Mouse (Mus musculus) brain, embryonic 14.5 days (tissue): ENCODE data around the gene Ankrd53. TPM values are rescaled to one million over a fixed set of nuclear protein-coding genes. Genes with fewer than 3 reads are reported as not detected.

ENCODE experiments used
- DNase-seq: peaks from one replicate; pipeline ENCODE4 v3.0.0-alpha.2; 2011; ENCODE audit warnings: low read depth
- CTCF ChIP-seq: fragments of 200-500 bp; IDR thresholded peaks from 2 replicates; pipeline ENCODE4 v1.5.1; 2012; ENCODE audit warnings: inconsistent platforms, mild to moderate bottlenecking, moderate library complexity, borderline replicate concordance; ENCODE audit not compliant: insufficient read depth, insufficient read length; ENCODE audit errors: extremely low read depth
- POLR2A ChIP-seq: fragments of 200-500 bp; IDR thresholded peaks from 2 replicates; pipeline ENCODE4 v1.6.1; 2012; ENCODE audit warnings: mild to moderate bottlenecking, inconsistent platforms, borderline replicate concordance; ENCODE audit not compliant: poor library complexity, insufficient read depth, insufficient read length, severe bottlenecking; ENCODE audit errors: extremely low read depth
- polyA plus RNA-seq: library from polyadenylated mRNA; depleted of rRNA; stranded (reverse); fragments of >200 nt; gene quantifications from 2 replicates; pipeline ENCODE4 v1.2.3, GENCODE M21; 2012; rRNA removed

Gene Ankrd53
- not detected in 2 replicates for polyA plus RNA-seq

DNA sequence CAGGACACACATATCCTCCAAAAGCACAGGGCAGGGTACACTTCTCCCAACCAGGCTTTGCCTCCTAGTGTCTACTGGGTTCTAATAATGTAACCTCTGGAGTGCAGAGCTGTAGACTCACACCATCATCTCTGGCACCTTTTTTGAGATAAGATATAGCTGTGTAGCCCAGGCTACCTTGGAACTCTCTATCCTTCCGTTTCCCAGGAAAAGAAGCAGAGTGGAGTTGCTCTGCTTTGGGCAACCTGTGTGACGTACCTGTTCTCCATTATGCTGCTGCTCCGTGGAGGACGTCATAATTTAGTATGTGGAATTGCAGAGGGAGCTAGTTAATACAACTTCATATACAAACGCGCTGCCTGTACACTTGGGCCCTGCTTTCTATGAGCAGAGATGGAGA, at the start of gene Ankrd53:
Ankrd53 (plus strand) TSS at position 301 of the 400 bp plus-strand sequence.
- TF ChIP-seq CTCF (no peak), POLR2A (no peak)

DNA sequence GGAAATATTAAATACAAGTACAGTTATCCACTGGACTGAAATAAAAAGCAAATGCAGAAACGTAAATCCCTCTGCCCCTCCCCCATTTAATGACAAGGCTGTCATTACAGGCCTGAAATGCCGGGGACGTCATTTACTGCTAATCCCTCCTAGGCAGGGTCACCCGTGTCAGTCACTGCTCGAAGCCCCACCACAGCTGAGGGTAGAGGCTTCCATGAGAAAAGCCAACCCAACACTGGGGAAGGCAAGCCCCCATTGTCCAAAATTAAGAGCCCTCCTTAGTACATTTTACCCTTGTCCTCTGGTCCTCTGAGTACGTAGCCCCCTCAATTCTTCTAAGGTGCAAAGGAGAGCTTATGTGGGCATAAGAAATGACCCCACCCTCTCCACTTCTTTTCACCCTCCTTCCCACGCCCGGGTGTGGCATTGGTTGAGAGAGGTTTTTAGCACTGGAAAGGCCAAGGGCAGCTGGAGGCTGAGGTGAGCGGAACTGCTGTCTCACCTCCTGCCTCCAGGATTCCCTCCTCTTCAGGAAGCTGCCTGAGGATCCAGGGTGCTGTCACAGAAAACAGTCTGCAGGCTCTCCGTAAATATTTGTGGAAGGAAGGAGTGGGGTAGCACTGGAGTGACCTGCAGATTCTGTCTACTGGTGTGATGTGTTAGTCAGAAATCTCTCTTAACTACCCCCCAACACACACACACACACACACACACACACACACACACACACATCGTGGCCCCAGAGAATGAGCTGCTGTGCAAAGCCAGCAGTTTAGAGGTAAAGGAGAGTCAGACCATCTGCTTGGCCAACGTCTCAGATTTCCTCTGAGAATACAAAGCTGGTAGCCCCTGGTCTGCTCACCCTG, 48.9 kb upstream of the Ankrd53 start:
- TF ChIP-seq POLR2A = no peak
- TF ChIP-seq CTCF = no peak
- no peak for DNase-seq

More for the DNA sequence above, at the start of gene Ankrd53:
- DNase-seq = no peak

DNA sequence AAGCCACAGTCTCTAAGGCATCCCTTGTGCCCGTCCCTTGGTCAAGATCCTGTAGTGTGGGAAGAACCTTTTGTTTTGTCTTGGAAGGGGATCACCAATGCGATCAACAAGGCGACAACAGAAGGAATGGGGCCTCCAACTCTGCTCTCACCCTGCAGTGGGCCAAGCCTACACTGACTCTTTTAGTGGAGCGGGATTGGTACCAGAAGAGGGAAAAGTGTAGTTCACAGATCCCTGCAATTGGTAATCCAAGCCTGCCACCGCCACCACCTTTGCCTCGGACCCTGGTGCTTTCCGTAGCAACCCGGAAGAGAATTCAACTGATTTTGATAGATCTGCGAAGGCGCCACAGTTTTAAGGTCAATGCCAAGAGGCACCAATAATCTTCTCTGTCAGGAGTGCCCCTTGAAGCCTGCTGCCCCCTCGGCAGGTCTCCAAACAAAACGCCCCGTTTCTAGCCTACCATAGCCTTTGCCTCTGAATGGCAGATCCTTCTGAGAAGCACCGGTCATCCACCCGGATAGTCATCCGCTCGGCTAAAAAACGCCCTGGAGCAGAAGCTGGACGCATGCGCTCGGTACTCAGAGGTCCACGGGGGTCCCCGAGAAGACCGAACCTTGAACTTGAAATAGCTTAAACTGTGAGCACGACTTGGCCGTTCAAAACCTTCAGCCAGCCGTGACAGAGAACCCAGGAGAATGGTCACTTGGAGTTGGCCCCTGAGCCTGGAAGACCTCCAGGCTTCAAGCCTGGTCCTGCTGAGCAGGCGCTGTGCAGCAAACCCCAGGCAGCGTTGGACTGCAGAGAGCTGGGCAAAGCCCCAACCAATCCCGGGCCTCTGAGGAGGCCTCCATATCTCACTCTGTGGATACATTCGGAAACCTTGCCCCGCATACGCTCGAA, 48.0 kb upstream of the Ankrd53 start:
- TF ChIP-seq POLR2A (no peak), CTCF (no peak)
- DNase-seq = peak; percentile 64

DNA sequence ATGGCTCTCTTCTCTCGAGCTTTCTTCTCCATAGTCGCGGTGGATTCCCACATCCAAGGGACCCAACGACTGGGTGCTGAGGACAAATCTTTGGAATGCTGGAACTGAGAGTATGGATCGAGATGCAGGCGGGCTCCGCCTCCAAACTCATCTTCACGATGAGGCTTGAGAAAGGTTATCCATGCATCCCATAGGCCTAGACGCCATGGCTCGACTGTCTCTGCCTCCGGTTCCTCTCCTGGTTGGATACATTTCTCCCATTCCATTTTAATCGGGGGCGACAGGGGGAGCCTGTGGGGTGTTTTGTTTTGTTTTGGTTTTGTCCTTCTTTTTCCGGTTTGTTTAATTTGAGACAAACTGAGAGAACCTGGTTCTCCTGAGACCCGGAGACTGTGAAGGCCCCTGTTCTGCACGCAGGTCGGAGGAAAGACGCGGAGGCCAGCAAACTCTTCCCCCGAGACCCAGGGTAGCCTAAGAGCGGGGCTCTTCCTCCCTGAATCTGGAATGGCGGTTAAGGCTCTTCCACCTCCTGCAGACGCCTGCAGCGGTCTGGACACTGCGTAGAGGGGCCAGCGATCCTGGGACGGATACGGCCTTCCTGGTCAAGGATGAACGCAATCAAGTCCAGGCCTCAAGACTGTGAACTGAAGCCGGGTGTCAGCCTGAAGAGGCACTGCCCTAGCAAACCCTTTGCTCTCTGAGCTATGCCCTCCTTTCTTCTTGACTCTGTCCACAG, 46.8 kb upstream of the Ankrd53 start:
- no peak for DNase-seq

DNA sequence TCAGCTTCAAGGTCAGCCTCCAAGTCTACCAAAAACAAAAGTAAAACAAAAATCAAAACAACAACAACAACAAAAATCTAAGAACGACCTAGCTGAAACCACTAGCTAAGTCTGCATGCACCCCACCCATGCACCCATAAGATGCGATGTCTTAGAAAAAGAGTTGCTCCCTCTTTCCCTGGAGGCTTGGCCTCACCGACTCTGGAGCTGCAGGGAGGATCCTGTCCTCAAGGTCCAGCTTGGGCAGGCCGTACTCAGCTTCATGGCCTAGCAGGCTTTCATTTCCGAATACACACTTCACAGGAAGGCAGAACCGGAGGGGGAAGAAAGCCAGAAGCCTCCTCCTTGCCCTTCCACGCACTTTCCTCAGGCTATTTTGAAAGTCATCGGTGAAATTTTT, 45.4 kb upstream of the Ankrd53 start:
- TF ChIP-seq POLR2A (no peak), CTCF (no peak)
- DNase-seq = no peak

More for the DNA sequence above, 46.8 kb upstream of the Ankrd53 start:
- TF ChIP-seq CTCF (no peak), POLR2A (no peak)

DNA sequence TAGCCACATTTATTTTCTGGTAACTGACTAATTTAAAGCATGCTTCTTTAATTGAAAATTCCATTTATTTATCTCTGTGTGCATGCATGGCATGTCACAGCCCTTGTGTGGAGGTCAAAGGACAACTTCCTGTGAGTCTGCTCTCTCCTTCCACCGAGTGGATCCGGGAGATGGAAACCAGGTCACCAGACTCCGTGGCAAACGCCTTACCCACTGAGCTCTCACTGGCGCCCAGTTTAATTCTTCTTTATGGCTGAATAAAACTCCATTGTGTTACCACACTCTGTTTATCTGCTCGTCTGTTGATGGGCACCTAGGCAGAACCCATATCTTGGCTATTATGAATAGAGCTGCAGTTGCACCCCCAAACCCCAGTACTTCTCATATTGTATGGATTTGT, 39.9 kb upstream of the Ankrd53 start:
- DNase-seq = no peak
- no peak for TF ChIP-seq CTCF
- no peak for TF ChIP-seq POLR2A

DNA sequence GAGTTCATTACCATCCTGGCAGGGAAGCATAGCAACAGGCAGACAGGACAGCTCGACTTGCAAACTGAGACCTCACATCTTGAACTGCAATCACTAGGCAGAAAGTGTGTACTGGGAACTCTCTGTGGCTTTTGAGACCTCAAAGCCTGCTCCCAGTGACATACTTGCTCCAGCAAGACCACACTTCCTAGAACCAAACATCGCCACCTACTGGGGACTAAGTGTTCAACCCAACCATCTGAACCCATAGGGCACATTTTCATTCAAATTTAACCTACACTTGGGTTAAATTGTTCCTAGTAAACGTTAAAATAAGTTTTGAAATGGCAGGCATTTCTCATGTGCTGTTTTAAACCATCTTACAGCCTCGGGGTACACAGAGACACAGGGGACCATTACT, 35.3 kb upstream of the Ankrd53 start:
- TF ChIP-seq CTCF = peak; percentile 28; the same call in 1 of the 2 replicates
- no peak for TF ChIP-seq POLR2A
- no peak for DNase-seq

DNA sequence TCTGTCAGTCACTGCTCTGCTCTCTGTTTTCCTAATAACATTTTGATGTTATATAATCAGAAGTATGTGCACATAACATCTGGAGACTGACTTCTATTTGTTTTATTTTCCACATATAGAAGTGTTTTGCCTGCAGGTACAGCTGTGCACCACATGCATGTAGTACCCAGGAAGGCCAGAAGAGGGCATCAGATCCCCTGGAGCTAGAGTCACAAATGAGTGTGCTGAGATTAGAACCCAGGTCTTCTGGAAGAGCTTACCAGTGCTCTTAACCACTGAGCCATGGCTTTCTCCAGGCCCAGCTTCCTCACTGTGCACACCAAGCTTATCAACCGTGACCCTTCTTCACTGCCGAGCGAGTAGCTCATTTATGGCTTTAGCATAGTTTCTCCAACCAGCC, 34.0 kb upstream of the Ankrd53 start:
- no peak for DNase-seq
- TF ChIP-seq CTCF (peak; percentile 39; the same call in 1 of the 2 replicates), POLR2A (no peak)

DNA sequence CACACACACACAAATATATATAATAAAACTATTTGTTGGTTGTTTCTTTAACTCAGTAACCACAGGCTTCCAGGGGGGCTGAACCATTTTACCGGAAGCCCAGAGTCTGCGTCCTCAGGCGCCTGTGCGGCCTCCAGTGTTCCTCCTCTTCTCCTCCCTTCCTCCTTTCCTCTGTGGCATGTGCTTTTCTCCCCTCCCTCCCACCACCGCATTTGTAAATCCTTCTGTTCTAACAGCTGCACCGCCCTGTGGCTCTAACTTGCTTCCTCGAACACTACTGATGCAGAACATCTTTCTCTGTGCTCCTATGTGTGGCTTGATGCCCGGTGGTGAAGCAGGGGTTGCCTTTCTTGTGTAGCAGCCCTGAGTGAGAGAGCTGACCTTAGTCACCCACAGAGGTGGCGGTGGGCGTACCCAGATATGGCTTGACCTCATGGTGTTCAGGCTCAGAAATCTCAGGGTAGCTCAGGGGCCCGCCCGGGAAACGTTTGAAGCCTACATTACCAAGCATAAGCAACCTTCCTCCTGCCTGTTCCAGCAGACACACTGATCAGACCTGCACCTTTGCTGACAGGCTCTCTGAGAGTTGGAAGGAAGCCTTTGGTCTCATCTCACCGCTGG, 33.0 kb upstream of the Ankrd53 start:
- TF ChIP-seq CTCF (no peak), POLR2A (no peak)
- DNase-seq = no peak

DNA sequence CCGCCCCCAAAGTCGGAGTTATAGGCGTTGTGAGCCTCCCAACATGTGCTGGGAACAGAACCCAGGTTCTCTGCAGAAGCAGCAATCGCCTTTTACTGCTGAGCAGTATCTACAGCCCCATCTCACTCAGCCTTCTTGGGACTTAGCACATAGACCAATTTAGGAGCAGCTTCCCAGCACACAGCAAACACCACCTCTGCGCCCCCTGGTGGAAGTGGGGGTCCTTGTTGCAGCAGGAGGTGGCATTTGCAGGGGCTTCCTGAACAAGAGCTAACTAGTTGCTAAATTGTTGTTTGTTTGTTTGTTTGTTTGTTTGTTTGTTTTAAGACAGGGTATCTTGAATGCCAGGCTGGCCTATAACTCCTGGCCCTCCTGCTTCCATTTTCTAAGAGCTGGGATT, 31.3 kb upstream of the Ankrd53 start:
- DNase-seq = peak; percentile 74
- TF ChIP-seq POLR2A (no peak), CTCF (peak; percentile 79)

DNA sequence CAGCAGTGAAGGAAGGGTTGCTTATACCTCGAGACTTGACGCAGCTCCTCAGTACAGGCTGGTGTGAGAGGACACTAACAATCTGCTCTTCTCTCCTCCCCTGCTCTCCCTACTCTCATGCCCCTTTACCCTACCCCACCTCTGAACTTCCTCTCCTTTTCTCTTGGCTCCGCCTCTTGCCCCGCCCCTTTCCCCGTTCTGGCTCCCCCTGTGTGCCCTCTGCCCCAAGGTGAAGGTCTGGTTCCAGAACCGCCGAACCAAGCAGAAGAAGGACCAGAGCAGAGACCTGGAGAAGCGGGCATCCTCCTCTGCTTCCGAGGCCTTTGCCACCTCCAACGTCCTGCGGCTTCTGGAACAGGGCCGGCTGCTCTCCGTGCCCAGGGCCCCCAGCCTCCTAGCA, 25.1 kb upstream of the Ankrd53 start:
- DNase-seq = no peak
- TF ChIP-seq CTCF (no peak), POLR2A (no peak)

DNA sequence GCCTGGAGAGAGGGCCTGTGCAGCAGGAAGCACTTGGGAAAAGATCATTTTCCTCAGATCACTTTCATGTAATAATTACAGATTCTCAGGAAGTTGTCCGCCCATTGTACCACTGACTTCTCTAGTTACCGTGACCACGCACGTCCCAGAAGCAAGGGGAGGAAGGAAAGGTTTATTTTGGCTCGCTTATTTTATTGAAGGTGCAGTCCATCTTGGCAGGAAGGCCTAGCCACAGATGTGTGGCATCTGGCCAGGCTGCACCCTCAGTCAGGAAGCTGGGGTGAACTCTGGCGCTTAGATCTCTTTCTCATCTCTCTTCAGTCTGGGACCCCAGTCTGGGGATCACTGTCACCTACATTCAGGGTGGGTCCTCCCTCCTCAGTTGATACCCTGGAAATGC, 23.8 kb upstream of the Ankrd53 start:
- no peak for TF ChIP-seq POLR2A
- no peak for TF ChIP-seq CTCF
- DNase-seq = no peak

DNA sequence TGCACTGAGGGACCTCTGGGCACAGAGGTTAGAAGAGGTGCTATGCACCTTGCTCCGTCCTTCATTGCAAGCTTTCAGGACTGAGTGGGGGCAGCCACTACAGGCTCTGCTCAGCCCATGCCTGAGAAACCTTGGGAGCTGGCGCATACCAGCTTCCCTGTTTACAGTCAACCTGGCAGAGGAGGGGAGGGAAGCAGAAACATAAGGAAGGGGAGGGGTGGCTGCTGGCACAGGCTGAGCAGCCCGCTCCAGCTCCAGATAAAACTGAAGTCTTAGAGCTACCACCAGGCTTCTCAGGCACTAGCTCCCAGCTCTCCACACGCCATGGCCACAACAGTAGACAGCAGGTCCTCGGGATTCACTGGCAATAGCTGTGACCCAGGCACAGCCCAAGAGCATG, 19.7 kb upstream of the Ankrd53 start, which contains the start of gene Atp6v1b1:
Atp6v1b1 (plus strand) TSS at position 230 of the 400 bp plus-strand sequence.
- no peak for TF ChIP-seq CTCF
- TF ChIP-seq POLR2A = no peak
- DNase-seq = peak; percentile 58

DNA sequence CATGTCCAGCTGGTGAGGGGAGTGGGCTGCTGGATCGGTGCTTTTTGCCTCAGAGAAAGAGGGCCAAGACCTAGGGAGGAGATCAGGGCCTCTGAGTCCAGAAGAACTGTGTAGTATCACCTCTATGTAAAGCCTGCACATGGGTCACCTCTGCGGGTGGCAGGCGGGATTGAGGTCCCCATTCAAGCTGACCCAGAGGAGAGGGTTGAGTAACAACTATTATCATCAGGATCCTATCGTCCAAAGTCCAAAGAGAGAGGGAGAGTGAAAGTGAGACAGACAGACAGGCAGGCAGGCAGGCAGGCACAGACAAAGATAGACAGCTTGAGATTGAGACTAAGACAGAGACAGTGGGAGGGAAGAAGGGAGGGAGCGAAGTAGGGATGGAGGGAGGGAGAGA, 19.2 kb upstream of the Ankrd53 start:
- TF ChIP-seq CTCF = no peak
- no peak for TF ChIP-seq POLR2A

More for the DNA sequence above, 19.2 kb upstream of the Ankrd53 start:
- no peak for DNase-seq
